Mouse (Mus musculus) stomach, embryonic 16.5 days (tissue): ENCODE data around the gene Gm26566. TPM values are rescaled to one million over a fixed set of nuclear protein-coding genes. Genes with fewer than 3 reads are reported as not detected.

ENCODE experiments used
- ATAC-seq: fragments of 200-750 bp; cut with Nextera tagmentation; 2 replicates; pipeline ENCODE4 v1.8.0; 2017; ENCODE audit warnings: moderate number of reproducible peaks, moderate TSS enrichment; ENCODE audit not compliant: insufficient read depth, low FRiP score
- H3K27ac ChIP-seq: fragments of 300-500 bp; sonication (generic); 2 replicates; pipeline ENCODE4 v1.5.1; 2014; ENCODE audit warnings: low read length
- H3K27me3 ChIP-seq: fragments of 300-500 bp; sonication (generic); 2 replicates; pipeline ENCODE4 v1.6.1; 2014; ENCODE audit warnings: low read length, control low read depth, mixed read lengths; ENCODE audit not compliant: control insufficient read depth, insufficient read depth
- H3K36me3 ChIP-seq: fragments of 300-500 bp; sonication (generic); 2 replicates; pipeline ENCODE4 v1.6.1; 2014; ENCODE audit warnings: low read length; ENCODE audit not compliant: control insufficient read depth, insufficient read depth
- H3K4me1 ChIP-seq: fragments of 300-500 bp; sonication (generic); 2 replicates; pipeline ENCODE4 v1.6.1; 2014; ENCODE audit warnings: low read length, control low read depth, mixed read lengths; ENCODE audit not compliant: control insufficient read depth, insufficient read depth
- H3K4me2 ChIP-seq: fragments of 300-500 bp; sonication (generic); 2 replicates; pipeline ENCODE4 v1.6.1; 2014; ENCODE audit warnings: low read depth, low read length, mixed read lengths
- H3K4me3 ChIP-seq: fragments of 300-500 bp; sonication (generic); replicated peaks from 2 replicates; pipeline ENCODE4 v1.5.1; 2014; ENCODE audit warnings: mild to moderate bottlenecking, low read length
- H3K9ac ChIP-seq: fragments of 300-500 bp; sonication (generic); 2 replicates; pipeline ENCODE4 v1.6.1; 2014; ENCODE audit warnings: low read length
- H3K9me3 ChIP-seq: fragments of 300-500 bp; sonication (generic); replicated peaks from 2 replicates; pipeline ENCODE4 v1.6.1; 2016; ENCODE audit warnings: low read length, control low read depth; ENCODE audit not compliant: control insufficient read depth
- WGBS: fragments of 180-500 bp; shearing (Covaris S2); extraction: QIAGEN DNeasy Blood & Tissue Kit; methylation state at CpG from one replicate; pipeline ENCODE4 v1.1.7; 2014; 5-methylcytosine and 5-hydroxymethylcytosine counted together
- polyA plus RNA-seq: library from polyadenylated mRNA; unstranded; fragments of >200 nt; fragmentation: Nextera tagmentation; extraction: Ambion mirVana; gene quantifications from 2 replicates; pipeline ENCODE4 v1.2.1, GENCODE M21; 2015

Gene Gm26566
- polyA plus RNA-seq, 1 experiment from 2014 or later, result 0.36 TPM

DNA sequence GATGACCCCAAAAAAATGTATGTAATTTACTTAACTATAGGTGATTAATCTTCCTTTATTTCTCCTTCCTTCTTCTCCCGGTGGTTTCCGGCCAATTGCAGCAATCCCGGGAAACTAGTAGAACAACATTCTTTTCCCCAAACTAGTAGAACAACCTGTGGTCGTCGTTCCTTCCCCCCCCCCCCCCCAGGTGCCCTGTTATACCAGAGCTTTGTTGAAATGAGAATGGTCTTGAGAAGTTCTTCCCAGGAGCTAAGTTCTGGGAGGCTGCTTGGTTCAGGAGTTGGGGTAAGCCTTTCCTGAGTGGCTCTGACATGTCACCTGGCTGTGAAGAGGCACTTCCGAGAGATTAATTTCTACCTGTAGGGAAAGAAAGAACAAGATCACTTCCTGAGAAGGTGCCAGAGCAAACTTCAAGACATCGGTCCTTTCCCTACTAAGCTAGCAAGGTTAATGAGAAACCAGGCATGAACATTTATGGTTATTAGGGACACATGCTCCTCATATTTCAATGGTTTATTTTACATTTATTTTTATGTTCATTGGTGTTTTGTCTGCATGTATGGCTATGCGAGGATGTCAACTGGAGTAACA is 2.0 kb downstream of the Gm26566 start:
- Histone ChIP-seq H3K4me3 (peak overlapping the region; percentile 11; the same call in 1 of the 2 replicates), H3K27me3 (no peaks in the 10 kb centered on the region), H3K27ac (peak overlapping the region; percentile 78), H3K4me1 (peaks cover 18% of the 10 kb centered on the region), H3K9me3 (no peaks in the 10 kb centered on the region), H3K9ac (no peak overlapping the region), H3K36me3 (no peaks in the 10 kb centered on the region), H3K4me2 (peak overlapping the region; percentile 22; the same call in 1 of the 2 replicates)
- no peak for ATAC-seq
- 48% methylated on average over 8 of the region's 8 CpGs for WGBS

DNA sequence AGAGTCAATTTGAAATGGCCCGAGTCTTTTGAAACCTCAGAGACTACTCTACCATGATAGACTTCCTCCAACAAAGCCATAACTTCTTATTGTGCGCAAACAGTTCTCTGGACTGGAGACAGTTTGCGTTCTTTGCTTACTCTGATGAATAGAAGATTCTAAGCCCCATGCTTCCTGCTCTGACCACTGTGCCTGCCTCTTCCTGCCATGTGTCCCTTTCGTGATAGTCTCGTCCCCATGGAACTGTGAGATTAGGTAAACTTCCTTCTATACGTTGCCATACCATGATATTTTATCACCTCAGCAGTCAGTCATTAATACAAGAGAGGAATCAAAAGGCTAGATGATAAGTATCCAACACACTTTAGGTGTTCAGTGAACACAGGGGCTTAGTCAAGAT is 5.1 kb downstream of the Gm26566 start:
- H3K9ac ChIP-seq, result no peak overlapping the region
- H3K4me3 ChIP-seq, result no peak overlapping the region
- no peak overlapping the region for H3K4me2 ChIP-seq
- no peak overlapping the region for H3K27ac ChIP-seq
- H3K4me1 ChIP-seq, result no peaks in the 10 kb centered on the region
- no peaks in the 10 kb centered on the region for H3K27me3 ChIP-seq
- no peak for ATAC-seq
- 74% methylated on average over 6 of the region's 6 CpGs for WGBS
- no peaks in the 10 kb centered on the region for H3K9me3 ChIP-seq
- H3K36me3 ChIP-seq, result no peaks in the 10 kb centered on the region

GRCm38 (mm10) chr4:88727324-88727723 is 5.7 kb downstream of the Gm26566 start:
- H3K27ac ChIP-seq, result no peak overlapping the region
- no peaks in the 10 kb centered on the region for H3K36me3 ChIP-seq
- H3K9ac ChIP-seq, result no peak overlapping the region
- H3K4me3 ChIP-seq, result no peak overlapping the region
- no peak overlapping the region for H3K4me2 ChIP-seq
- H3K9me3 ChIP-seq, result no peaks in the 10 kb centered on the region
- 0% methylated on average over 1 of the region's 1 CpGs for WGBS
- no peaks in the 10 kb centered on the region for H3K27me3 ChIP-seq
- no peak for ATAC-seq
- no peaks in the 10 kb centered on the region for H3K4me1 ChIP-seq

GRCm38 (mm10) chr4:88738480-88738879 is 16.9 kb downstream of the Gm26566 start:
- 3% methylated on average over 2 of the region's 2 CpGs for WGBS
- Histone ChIP-seq H3K27me3 (no peaks in the 10 kb centered on the region), H3K36me3 (no peaks in the 10 kb centered on the region), H3K4me3 (no peak overlapping the region), H3K27ac (no peak overlapping the region), H3K4me2 (no peak overlapping the region), H3K9me3 (no peaks in the 10 kb centered on the region), H3K9ac (no peak overlapping the region), H3K4me1 (0 out of 2 replicates have a peak, but pooled peaks cover 6% of the 10 kb centered on the region)
- no peak for ATAC-seq

DNA sequence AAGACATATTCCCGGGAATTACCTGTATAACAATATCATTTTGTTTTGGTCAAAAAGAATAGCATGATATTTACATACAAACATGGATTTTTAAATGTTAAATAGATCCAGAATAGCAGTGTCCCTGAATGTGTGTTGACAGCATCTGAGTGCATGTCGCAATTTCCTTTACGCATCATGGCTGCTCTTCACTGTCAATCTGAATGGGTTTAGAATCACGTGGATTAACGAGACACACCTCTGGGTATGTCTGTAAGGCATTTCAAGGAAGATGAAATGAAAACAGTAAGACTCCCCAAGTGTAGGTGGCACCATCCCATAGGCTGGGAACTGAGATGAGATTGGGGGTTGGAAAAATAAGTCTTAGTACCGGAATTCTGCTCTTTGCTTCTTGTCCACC is 17.4 kb downstream of the Gm26566 start:
- H3K4me1 ChIP-seq, result 0 out of 2 replicates have a peak, but pooled peaks cover 6% of the 10 kb centered on the region
- no peak for ATAC-seq
- H3K27me3 ChIP-seq, result no peaks in the 10 kb centered on the region
- H3K27ac ChIP-seq, result no peak overlapping the region
- no peak overlapping the region for H3K4me2 ChIP-seq
- H3K9ac ChIP-seq, result no peak overlapping the region
- H3K4me3 ChIP-seq, result no peak overlapping the region
- no peaks in the 10 kb centered on the region for H3K36me3 ChIP-seq
- H3K9me3 ChIP-seq, result no peaks in the 10 kb centered on the region
- WGBS, result 88% methylated on average over 6 of the region's 6 CpGs

GRCm38 (mm10) chr4:88741426-88741825 is 19.8 kb downstream of the Gm26566 start:
- no peak for ATAC-seq
- Histone ChIP-seq H3K9me3 (no peaks in the 10 kb centered on the region), H3K4me3 (no peak overlapping the region), H3K4me1 (0 out of 2 replicates have a peak, but pooled peaks cover 6% of the 10 kb centered on the region), H3K4me2 (no peak overlapping the region), H3K27ac (no peak overlapping the region), H3K9ac (no peak overlapping the region), H3K36me3 (no peaks in the 10 kb centered on the region), H3K27me3 (no peaks in the 10 kb centered on the region)
- 84% methylated on average over 4 of the region's 4 CpGs for WGBS

GRCm38 (mm10) chr4:88742771-88743371 is 21.3 kb downstream of the Gm26566 start:
- Histone ChIP-seq H3K9me3 (no peaks in the 10 kb centered on the region), H3K9ac (no peak overlapping the region), H3K4me3 (no peak overlapping the region), H3K27me3 (no peaks in the 10 kb centered on the region), H3K36me3 (no peaks in the 10 kb centered on the region), H3K27ac (0 out of 2 replicates have a peak overlapping the region, but pooled peaks have one; percentile 36), H3K4me2 (no peak overlapping the region), H3K4me1 (0 out of 2 replicates have a peak, but pooled peaks cover 6% of the 10 kb centered on the region)
- WGBS, result 43% methylated on average over 7 of the region's 7 CpGs
- ATAC-seq, result no peak

GRCm38 (mm10) chr4:88744207-88744606 is 22.6 kb downstream of the Gm26566 start:
- Histone ChIP-seq H3K27me3 (no peaks in the 10 kb centered on the region), H3K9ac (no peak overlapping the region), H3K4me2 (no peak overlapping the region), H3K27ac (no peak overlapping the region), H3K4me1 (0 out of 2 replicates have a peak, but pooled peaks cover 6% of the 10 kb centered on the region), H3K4me3 (no peak overlapping the region), H3K9me3 (no peaks in the 10 kb centered on the region), H3K36me3 (no peaks in the 10 kb centered on the region)
- no peak for ATAC-seq
- WGBS, result 63% methylated on average over 3 of the region's 3 CpGs

DNA sequence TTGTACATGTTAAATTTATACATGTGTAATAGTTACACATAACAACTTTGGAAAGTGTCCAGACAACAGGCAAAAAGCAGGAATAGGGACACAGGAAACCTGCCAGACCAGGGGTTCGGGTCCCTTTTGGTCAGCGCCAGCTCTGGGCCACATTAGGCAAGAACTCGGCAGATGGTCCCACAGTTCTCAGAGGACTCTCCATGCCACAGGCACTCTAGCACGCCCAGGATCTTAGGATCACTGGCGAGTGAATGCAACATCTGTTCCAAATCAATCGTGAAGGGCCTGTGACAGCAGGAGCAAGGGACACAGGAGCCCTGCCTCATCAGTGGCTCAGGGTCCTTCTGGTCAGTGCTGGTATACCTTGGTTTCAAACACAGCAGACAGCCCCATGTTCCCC is 28.3 kb downstream of the Gm26566 start:
- 57% methylated on average over 6 of the region's 6 CpGs for WGBS
- Histone ChIP-seq H3K4me1 (no peaks in the 10 kb centered on the region), H3K27me3 (no peaks in the 10 kb centered on the region), H3K27ac (no peak overlapping the region), H3K4me3 (no peak overlapping the region), H3K4me2 (no peak overlapping the region), H3K9ac (no peak overlapping the region), H3K36me3 (no peaks in the 10 kb centered on the region), H3K9me3 (no peaks in the 10 kb centered on the region)
- no peak for ATAC-seq
